Mouse (Mus musculus) lung, adult 2 months (tissue): ENCODE data around the gene Prrg2.

ENCODE experiments used
- CTCF ChIP-seq: fragments of 200-500 bp; IDR thresholded peaks from 2 replicates; pipeline ENCODE4 v1.5.1; 2011; ENCODE audit warnings: mild to moderate bottlenecking, low read length, control low read depth; ENCODE audit not compliant: insufficient read depth
- POLR2A ChIP-seq: fragments of 200-500 bp; IDR thresholded peaks from 2 replicates; pipeline ENCODE4 v1.6.1; 2011; ENCODE audit warnings: low read depth, mild to moderate bottlenecking, control low read depth, low read length, borderline replicate concordance; ENCODE audit errors: extremely low read depth

- TF ChIP-seq POLR2A = no peak
- no peak for TF ChIP-seq CTCF
These were observed 54.1 kb downstream of the Prrg2 start for GRCm38 (mm10) chr7:45008411-45008810.
